Mouse (Mus musculus) left cerebral cortex, postnatal 4 days (tissue): ENCODE measurements around the gene Gm20388. TPM values are rescaled to one million over a fixed set of nuclear protein-coding genes. Genes with fewer than 3 reads are reported as not detected.
A peak's percentile ranks its signal among the peaks of the same experiment; 100 is the strongest.

Experiments
- DNase-seq: peaks from one replicate; pipeline ENCODE4 v3.0.0-alpha.2; 2022
- intact Hi-C: fragments of 180-260 bp; cut with DNase I; formaldehyde crosslinking; loops from one replicate; pipeline ENCODE4 v1.15.1; 2025
- total RNA-seq, 2 experiments: library from RNA; stranded (reverse); gene quantifications; 2 replicates each; pipeline ENCODE4 v1.2.3; 2021

The Gm20388 gene
- total RNA-seq, 2 experiments from 2014 or later: 6.5 to 12.8 TPM

- no peak for DNase-seq
- intact Hi-C loops: no loop called here
Observed at GRCm38 (mm10) chr8:123865786-123866185, 3955.1 kb downstream of the Gm20388 start.

DNA sequence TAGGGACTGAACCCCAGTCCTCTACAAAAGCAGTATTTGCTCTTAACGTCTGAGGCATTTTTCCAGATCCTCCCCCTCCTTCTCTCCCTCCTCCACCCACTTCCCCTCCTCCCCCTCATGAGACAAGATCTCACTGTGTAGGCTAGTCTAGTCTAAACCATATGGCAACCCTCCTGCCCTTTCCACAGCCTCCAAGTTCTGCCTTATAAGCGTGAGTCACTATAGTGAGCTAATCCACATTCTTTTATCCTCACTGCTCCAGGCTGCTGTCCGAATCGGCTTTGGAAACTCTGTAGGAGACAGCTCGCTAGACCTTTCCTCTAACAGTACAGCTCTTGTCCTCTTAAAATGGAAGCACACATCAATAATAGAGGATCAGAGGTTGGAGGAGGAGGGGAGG, 3956.3 kb downstream of the Gm20388 start:
- intact Hi-C loops: no loop called here

GRCm38 (mm10) chr8:123872048-123872447, 3961.4 kb downstream of the Gm20388 start:
- intact Hi-C loops: no loop called here
- no peak for DNase-seq

More for the DNA sequence above, 3956.3 kb downstream of the Gm20388 start:
- no peak for DNase-seq

- intact Hi-C loops: no loop called here
- DNase-seq: no peak
Observed at GRCm38 (mm10) chr8:123873364-123873763, 3962.7 kb downstream of the Gm20388 start.

- intact Hi-C loops: no loop called here
- DNase-seq: no peak
Observed at GRCm38 (mm10) chr8:123874324-123874723, 3963.7 kb downstream of the Gm20388 start.

DNA sequence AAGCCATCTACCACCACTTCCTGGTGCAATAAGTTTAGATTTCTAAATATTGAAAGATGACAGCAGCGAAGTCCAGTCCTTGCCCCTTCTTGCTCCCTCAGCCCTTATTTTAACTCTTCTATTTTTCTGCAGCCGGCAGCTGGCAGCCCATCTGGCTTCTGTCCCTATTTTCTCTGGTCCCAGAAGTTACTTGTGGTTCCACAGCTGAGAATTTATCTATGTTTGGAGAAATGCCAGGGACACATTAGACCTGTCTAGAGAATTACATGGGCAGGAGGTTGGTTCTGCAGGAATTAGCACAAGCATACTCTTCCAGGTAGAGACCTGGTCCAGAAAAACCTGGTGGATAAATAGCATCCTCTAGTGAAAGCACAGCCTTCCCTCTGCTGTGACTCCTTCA, 3967.2 kb downstream of the Gm20388 start:
- DNase-seq: no peak
- intact Hi-C loops: no loop called here

DNA sequence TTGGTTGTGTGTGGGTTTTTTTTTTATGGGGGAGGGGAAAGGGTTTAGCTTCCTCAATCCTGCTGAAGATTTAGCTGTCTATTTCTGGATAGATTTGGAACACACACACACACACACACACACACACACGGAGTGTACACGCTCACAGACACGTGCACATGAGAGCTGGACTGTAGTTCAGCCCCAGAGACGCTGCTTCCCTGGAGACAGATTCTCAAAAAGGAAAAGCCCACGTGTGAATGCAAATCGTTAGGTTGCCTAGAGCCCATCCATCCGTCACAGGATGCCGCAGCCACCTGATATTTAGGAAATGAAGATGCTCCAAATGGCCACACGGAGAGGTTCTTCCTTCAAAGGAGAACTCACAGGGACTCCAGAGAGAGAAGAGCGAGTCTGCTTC, 3969.6 kb downstream of the Gm20388 start:
- intact Hi-C loops: no loop called here
- DNase-seq: no peak

GRCm38 (mm10) chr8:123880821-123881350, 3970.2 kb downstream of the Gm20388 start:
- intact Hi-C loops: no loop called here

GRCm38 (mm10) chr8:123882412-123882811, 3971.8 kb downstream of the Gm20388 start:
- intact Hi-C loops: no loop called here
- DNase-seq: no peak

More at GRCm38 (mm10) chr8:123880821-123881350, 3970.2 kb downstream of the Gm20388 start:
- DNase-seq: no peak

DNA sequence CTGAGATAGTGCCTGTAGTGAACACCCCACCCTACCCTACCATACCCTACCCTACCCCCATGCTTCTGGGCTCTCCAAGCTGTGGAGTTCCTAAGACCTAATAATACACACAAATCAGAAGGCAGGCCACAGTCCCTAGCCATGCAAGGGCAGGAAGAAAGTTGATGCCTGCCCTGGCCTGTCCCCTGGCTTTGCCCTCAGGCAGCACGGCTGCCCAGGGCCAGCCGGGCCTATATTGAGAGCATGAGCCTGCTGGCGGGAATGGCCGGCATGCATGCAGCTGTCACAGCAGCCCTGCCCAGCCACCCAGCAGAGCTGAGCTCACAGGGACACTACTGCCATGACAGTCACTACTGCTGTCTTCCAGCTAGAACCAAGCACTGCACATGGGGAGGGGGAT, 3972.5 kb downstream of the Gm20388 start:
- intact Hi-C loops: no loop called here

DNA sequence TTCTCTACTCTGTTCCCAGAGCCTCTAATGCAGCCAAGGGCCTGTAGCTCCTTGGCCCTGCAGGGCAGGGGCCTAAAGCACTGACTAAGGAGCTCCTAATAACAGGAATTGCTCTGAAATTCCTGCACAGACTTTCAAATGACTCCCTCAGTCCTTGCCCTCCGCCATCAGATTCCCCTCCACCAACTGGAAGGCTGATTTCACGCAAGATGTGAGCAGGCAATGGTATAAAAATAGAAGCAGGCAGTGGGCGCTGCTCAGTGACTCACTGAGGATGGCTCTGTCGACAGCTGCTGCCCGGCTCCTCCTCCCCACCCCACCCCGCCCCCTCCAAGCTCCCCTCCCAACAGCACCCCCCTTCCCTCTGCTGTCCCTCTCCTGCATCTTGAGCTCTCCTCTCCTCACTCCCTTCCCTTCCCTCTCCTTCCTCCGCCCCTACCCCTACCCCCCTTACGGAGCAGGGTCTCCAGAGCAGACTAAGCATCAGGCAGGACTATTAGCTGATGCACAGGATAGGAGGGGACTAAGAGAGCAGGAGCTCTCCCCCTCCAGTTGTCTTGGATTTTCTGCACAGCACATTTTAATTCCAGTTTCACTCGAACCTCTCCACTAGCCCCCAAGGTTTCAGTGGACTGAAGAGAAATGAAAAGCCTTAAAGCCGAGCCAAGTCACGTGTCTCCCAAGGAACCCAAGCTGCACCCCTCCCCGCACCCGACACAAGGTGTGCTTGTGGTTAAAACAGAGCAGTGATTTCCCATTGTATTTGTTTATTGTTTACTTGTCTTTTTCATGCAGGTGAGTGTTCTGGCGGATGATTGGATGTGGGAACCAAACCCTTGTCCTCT, 3974.3 kb downstream of the Gm20388 start:
- intact Hi-C loops: loop anchor here (5.0 kb wide), 1 partner anchor 38 kb away; no protein-coding TSS in a partner anchor
- peak; percentile 34 for DNase-seq

More for the DNA sequence above, 3972.5 kb downstream of the Gm20388 start:
- DNase-seq: no peak

DNA sequence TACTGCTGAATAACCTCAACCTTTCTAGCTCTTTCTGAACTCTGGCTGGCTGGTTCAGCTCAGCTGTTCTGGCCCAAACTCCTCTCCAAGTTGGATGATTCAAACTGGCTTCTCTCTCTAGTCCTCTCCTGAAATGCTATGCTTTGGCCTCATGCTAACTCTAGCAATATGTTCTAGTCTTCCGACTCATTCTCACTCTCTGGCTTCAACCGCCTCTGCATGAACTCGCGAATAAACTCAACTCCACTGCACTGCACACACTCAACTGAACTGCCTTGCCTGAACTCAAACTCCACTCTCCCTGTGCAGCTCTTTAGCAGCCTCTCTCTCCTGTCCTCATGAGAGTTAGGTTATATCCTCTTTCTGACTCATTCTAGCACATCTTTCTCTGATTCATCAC, 3976.5 kb downstream of the Gm20388 start:
- DNase-seq: no peak
- intact Hi-C loops: loop anchor here (5.0 kb wide), 1 partner anchor 40 kb away; no protein-coding TSS in a partner anchor

GRCm38 (mm10) chr8:123887956-123888355, 3977.3 kb downstream of the Gm20388 start:
- DNase-seq: no peak
- intact Hi-C loops: loop anchor here (5.0 kb wide), 1 partner anchor 41 kb away; no protein-coding TSS in a partner anchor

- DNase-seq: no peak
- intact Hi-C loops: loop anchor here (5.0 kb wide), 1 partner anchor 42 kb away; no protein-coding TSS in a partner anchor
Observed at GRCm38 (mm10) chr8:123889797-123890196, 3979.2 kb downstream of the Gm20388 start.

DNA sequence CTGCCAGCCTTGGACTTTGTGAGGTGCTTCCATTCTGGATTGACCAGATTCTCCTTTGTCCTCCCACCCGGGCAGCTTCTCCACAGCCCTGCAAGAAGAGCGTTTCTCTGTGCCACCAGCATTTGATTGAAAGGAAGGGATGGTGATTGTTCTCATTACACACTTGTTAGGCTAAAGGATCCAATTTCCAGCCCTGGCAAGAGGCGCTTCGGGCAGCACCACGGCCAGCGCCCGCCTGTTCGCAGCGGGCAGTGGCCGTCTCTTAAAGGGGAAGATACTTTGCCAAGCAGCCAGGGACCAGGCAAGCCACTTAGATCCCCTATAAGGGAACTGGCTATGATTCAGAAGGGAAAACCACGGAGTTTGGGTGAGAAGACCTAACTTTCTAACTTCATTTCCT, 3980.6 kb downstream of the Gm20388 start:
- DNase-seq: peak; percentile 63
- intact Hi-C loops: no loop called here

- peak; percentile 80 for DNase-seq
Observed at GRCm38 (mm10) chr8:123891883-123892585, 3981.4 kb downstream of the Gm20388 start.

DNA sequence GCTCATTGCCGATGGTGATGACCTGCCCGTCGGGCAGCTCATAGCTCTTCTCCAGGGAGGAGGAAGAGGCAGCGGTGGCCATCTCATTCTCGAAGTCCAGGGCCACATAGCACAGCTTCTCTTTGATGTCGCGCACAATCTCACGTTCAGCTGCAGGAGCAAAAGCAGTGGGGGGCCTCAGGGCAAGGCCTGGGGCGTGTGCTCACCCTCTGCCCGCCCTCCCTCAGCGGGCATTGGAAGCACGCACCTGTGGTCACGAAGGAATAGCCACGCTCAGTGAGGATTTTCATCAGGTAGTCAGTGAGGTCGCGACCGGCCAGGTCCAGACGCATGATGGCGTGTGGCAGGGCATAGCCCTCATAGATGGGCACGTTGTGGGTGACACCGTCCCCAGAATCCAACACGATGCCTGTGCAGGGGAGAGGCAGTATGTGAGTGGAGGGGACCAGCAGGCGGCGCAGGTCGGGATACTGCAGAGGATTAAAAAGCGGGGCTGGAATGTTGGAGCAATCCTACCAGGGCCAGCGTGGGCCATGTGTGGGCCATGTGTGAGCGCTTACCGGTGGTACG, 3982.0 kb downstream of the Gm20388 start:
- DNase-seq: peak; percentile 23
- intact Hi-C loops: no loop called here

More at GRCm38 (mm10) chr8:123891883-123892585, 3981.4 kb downstream of the Gm20388 start:
- intact Hi-C loops: no loop called here

DNA sequence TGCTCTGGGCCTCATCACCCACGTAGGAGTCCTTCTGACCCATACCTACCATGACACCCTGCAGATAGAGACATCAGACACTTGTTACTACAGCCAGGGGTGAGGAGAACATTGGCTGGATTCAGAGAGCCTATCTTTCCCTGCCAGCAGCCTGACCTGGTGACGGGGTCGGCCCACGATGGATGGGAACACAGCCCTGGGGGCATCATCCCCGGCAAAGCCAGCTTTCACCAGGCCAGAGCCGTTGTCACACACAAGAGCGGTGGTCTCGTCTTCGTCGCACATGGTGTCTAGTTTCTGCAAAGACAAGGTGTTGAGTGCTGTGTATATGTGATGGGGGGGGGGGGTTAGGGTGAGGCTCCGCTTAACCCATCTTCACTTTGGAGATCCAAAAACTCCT, 3982.8 kb downstream of the Gm20388 start:
- no peak for DNase-seq
- intact Hi-C loops: no loop called here

DNA sequence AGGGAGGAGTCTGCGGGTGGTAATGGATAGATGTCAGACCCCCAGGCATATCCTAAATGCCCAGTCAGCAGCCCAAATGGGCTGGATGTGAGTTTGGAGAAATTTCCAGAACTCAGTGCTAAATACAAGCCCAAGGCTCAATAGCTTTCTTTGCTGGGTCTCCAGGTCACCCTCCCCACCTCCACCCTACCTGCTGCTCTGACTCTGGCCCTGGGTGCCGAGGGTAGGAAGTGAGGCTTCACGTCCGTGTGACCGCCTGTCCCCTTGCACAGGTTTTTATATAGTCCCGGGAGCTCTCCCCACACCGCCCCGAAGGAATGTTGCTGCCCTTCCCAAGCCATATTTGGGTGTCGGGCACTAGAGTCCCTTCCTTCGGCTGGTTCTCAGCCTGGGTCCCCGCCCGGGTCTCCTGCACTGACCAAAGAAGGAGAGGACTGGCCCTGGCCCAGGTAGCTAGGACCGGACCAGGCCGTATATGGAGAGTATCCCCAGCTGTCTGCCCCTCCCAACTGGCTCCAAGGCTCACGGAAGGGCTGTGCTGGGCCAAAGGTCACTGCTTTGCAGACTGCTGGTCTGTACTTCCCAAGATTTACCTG, 3984.0 kb downstream of the Gm20388 start, which contains the start of gene Acta1:
Acta1 (minus strand) TSS at position 250 of the 596 bp plus-strand sequence.
- no peak for DNase-seq
- intact Hi-C loops: no loop called here

- no peak for DNase-seq
- intact Hi-C loops: no loop called here
Observed at GRCm38 (mm10) chr8:123895230-123895629, 3984.6 kb downstream of the Gm20388 start.
